Mouse (Mus musculus) embryonic facial prominence, embryonic 13.5 days (tissue): ENCODE data around the gene Epha5. TPM values are rescaled to one million over a fixed set of nuclear protein-coding genes. Genes with fewer than 3 reads are reported as not detected.
A peak's percentile ranks its signal among the peaks of the same experiment; 100 is the strongest.

Experiments
- ATAC-seq: fragments of 200-750 bp; cut with Nextera tagmentation; 2 replicates; pipeline ENCODE4 v1.8.0; 2017; ENCODE audit warnings: low read depth; ENCODE audit not compliant: insufficient number of reproducible peaks, insufficient read depth, low FRiP score, low TSS enrichment
- H3K27ac ChIP-seq: fragments of 300-500 bp; sonication (generic); 2 replicates; pipeline ENCODE4 v1.5.1; 2015; ENCODE audit warnings: moderate library complexity, mild to moderate bottlenecking, inconsistent platforms
- H3K27me3 ChIP-seq: fragments of 300-500 bp; sonication (generic); 2 replicates; pipeline ENCODE4 v1.6.1; 2015; ENCODE audit warnings: mild to moderate bottlenecking, inconsistent platforms
- H3K36me3 ChIP-seq: fragments of 300-500 bp; sonication (generic); 2 replicates; pipeline ENCODE4 v1.6.1; 2015; ENCODE audit warnings: mild to moderate bottlenecking, inconsistent platforms
- H3K4me1 ChIP-seq: fragments of 300-500 bp; sonication (generic); 2 replicates; pipeline ENCODE4 v1.6.1; 2015; ENCODE audit warnings: inconsistent platforms
- H3K4me2 ChIP-seq: fragments of 300-500 bp; sonication (generic); 2 replicates; pipeline ENCODE4 v1.6.1; 2015; ENCODE audit warnings: moderate library complexity, mild to moderate bottlenecking, inconsistent platforms
- H3K4me3 ChIP-seq: fragments of 300-500 bp; sonication (generic); 2 replicates; pipeline ENCODE4 v1.5.1; 2015; ENCODE audit warnings: mild to moderate bottlenecking, inconsistent platforms
- H3K9ac ChIP-seq: fragments of 300-500 bp; sonication (generic); 2 replicates; pipeline ENCODE4 v1.6.1; 2015; ENCODE audit warnings: mild to moderate bottlenecking, inconsistent platforms
- H3K9me3 ChIP-seq: fragments of 300-500 bp; sonication (generic); 2 replicates; pipeline ENCODE4 v1.6.1; 2016; ENCODE audit warnings: inconsistent platforms
- WGBS: fragments of 180-500 bp; shearing (Covaris S2); methylation state at CpG from one replicate; pipeline ENCODE4 v1.1.7; 2015; ENCODE audit warnings: mixed read lengths; 5-methylcytosine and 5-hydroxymethylcytosine counted together
- polyA plus RNA-seq: library from polyadenylated mRNA; unstranded; fragments of >200 nt; fragmentation: Nextera tagmentation; extraction: Ambion mirVana; gene quantifications from 2 replicates; pipeline ENCODE4 v1.2.1, GENCODE M21; 2015

Gene Epha5
- polyA plus RNA-seq, 1 experiment from 2014 or later = 7.9 TPM

DNA sequence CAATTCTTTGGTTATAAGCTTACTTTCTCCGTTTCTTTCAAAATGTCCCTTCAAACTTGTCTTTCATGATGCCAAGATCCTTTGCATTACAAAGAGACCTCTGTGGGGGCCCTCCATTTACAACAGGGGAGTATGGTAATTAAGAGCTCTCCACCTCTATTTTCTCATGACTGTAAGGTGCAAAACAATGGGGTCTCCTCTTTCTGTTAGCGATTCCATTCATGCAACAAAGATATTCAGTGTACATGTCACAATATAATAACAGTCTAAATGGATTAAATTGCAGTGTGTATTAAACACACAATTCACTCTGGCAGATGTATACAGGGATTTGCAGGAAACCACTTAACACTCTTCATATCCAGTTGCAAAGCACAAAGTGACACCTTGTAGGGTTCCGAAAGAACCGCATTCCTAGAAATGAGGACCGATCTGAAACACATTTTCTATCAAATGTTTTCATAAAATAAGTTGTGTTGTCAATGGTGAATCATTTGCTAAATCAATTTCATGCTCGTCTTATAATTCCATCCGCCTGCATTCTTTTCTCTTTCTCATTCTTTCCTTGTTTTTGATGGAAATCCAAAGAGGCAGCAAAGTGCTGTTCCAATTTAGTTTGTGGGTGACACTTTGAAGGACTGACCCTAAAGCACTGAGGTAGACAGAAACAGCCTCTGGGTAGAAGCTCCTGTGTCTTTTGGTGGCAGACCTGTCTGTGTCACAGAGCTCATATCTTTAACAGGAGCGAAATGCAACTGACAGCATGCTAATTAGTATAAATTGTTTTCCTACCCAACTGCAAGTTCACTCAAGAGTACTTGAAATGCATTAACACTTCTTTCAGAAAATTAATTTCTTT is 118.1 kb downstream of the Epha5 start:
- H3K9me3 ChIP-seq = no peaks in the 10 kb centered on the region
- no peak overlapping the region for H3K4me2 ChIP-seq
- WGBS = 23% methylated on average over 8 of the region's 8 CpGs

DNA sequence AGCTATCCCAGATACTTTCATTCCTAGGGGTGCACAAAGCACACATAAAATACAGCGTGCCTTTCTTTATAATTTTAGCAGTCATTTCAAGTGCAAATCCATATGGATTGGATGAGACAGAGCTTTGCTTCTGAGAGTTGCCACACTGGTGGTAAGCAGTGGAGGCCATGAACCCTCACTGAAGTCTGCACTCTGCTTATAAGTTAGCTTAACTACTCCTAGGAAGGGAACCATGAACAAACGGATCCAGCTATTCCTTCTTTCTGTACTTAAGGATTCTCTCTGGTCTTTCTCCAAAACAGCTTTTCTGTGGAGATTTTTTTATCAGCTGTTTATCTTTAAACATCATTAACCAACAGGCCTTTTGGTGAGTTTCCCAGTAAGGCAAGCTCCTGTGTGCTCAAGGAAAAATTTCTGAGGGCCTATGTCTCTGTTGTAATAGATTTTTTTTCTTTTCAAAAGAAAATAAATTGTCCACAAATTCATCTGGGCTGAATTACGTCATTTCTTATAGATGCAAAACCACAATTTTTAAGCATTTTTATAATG is 127.7 kb downstream of the Epha5 start:
- Histone ChIP-seq H3K9ac (no peak overlapping the region), H3K27me3 (no peaks in the 10 kb centered on the region), H3K9me3 (no peaks in the 10 kb centered on the region), H3K4me2 (no peak overlapping the region), H3K27ac (no peak overlapping the region), H3K36me3 (no peaks in the 10 kb centered on the region), H3K4me3 (no peak overlapping the region), H3K4me1 (no peaks in the 10 kb centered on the region)
- ATAC-seq = no peak
- 43% methylated on average over 3 of the region's 3 CpGs for WGBS

More for the DNA sequence above, 118.1 kb downstream of the Epha5 start:
- H3K9ac ChIP-seq = no peak overlapping the region
- no peaks in the 10 kb centered on the region for H3K36me3 ChIP-seq
- no peak for ATAC-seq
- no peak overlapping the region for H3K27ac ChIP-seq
- no peak overlapping the region for H3K4me3 ChIP-seq
- H3K4me1 ChIP-seq = no peaks in the 10 kb centered on the region
- no peaks in the 10 kb centered on the region for H3K27me3 ChIP-seq

DNA sequence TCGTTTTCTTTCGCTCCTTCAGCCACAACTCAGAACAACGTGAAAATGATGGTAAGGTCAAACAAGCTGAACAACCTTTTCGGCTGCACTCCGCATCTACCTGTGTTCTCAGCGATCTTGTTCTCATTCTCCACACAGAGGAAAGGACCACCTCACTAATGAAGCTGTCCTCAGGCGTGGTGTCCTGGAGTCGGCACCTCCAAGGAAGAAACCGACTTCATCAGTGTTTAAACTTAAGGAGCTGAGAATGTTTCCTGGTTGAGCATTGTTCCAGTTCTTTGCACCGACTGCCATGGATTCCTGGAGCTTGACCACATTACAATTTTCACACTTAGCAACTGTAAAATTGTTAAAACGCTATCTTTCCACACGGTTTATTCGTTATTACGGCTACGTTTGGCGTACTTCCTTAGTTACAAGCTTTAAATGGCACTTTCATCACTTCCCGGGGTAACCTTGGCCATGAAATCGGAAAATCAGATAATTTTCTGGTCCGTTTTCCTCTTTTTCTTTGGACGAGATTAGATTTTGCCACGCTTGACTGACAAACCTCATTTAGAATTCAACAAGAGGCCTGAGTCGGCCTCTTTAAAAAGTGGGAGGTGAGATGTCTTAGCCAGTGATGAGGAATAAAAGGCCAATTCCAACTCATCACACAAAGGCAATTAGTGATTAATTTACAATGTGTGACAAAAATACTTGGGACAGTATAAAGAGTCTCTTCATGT is 135.7 kb downstream of the Epha5 start:
- Histone ChIP-seq H3K4me2 (0 out of 2 replicates have a peak overlapping the region, but pooled peaks have one; percentile 7), H3K4me1 (no peaks in the 10 kb centered on the region), H3K9ac (no peak overlapping the region), H3K4me3 (no peak overlapping the region), H3K36me3 (no peaks in the 10 kb centered on the region), H3K27me3 (no peaks in the 10 kb centered on the region), H3K27ac (no peak overlapping the region), H3K9me3 (no peaks in the 10 kb centered on the region)
- ATAC-seq = no peak
- WGBS = 55% methylated on average over 22 of the region's 22 CpGs

DNA sequence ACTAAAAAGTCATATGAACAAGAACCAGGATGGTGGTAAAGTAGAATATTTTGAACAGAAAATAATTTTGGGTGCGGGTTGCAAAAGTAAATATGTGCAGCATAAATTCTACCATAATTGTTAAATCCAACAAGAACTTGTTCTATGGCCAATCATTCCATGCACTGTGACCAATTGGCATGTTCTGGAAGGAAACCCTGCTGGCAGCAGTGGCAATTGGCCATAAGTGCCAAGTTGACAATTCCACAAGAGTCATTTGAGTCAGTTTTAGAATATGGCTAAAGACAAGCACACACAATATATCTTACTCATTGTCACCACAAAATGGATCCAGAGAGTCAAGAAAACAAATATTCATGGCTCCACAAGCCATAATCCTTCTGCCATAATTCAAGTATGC is 140.2 kb downstream of the Epha5 start:
- Histone ChIP-seq H3K36me3 (no peaks in the 10 kb centered on the region), H3K9ac (no peak overlapping the region), H3K4me2 (no peak overlapping the region), H3K27me3 (no peaks in the 10 kb centered on the region), H3K4me3 (no peak overlapping the region), H3K4me1 (no peaks in the 10 kb centered on the region), H3K9me3 (no peaks in the 10 kb centered on the region), H3K27ac (no peak overlapping the region)
- ATAC-seq = no peak
- 89% methylated on average over 1 of the region's 1 CpGs for WGBS

DNA sequence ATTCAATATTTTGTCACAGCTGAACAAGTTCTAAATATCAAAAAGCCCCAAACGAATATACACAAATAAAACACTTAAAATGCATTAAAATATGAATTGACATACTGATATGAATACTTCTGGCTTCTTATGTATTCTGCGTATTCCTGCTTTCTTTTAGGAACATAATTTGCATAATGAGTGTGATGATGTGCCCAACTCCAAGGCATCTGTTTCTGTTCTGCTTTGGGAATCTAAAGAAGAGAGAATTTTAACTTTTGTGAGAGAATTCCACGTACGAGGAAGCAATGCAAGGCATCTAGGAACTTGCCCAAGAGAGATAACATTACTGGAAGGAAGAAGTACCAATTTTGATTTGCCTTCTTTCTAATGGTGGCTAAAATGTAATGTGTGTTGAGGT is 151.8 kb downstream of the Epha5 start:
- H3K4me3 ChIP-seq = no peak overlapping the region
- H3K9ac ChIP-seq = no peak overlapping the region
- ATAC-seq = no peak
- no peaks in the 10 kb centered on the region for H3K4me1 ChIP-seq
- H3K9me3 ChIP-seq = no peaks in the 10 kb centered on the region
- no peak overlapping the region for H3K27ac ChIP-seq
- 61% methylated on average over 4 of the region's 4 CpGs for WGBS
- no peaks in the 10 kb centered on the region for H3K27me3 ChIP-seq
- no peak overlapping the region for H3K4me2 ChIP-seq
- no peaks in the 10 kb centered on the region for H3K36me3 ChIP-seq

DNA sequence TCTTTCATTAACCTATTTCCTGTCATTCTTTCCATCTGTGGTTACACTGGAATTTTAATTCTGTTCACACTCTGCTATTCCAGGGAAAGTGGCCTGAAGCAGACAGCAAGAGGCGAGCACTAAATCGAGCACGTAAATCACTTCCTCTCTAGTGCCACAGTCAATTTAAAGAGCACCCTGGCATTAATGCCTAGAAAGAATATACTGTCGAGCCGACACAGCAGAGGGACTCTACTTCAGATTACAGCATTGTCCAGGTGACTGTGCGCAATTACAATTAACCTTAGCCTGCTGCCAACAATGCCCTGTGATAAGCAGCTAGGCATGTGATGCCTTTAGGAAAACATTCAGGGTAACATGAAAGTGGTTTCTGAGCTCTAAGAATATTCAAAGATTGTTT is 153.2 kb downstream of the Epha5 start:
- no peak overlapping the region for H3K4me3 ChIP-seq
- no peaks in the 10 kb centered on the region for H3K27me3 ChIP-seq
- H3K9me3 ChIP-seq = no peaks in the 10 kb centered on the region
- ATAC-seq = no peak
- H3K4me1 ChIP-seq = no peaks in the 10 kb centered on the region
- H3K9ac ChIP-seq = no peak overlapping the region
- H3K4me2 ChIP-seq = no peak overlapping the region
- H3K36me3 ChIP-seq = no peaks in the 10 kb centered on the region
- WGBS = 27% methylated on average over 6 of the region's 6 CpGs
- no peak overlapping the region for H3K27ac ChIP-seq

DNA sequence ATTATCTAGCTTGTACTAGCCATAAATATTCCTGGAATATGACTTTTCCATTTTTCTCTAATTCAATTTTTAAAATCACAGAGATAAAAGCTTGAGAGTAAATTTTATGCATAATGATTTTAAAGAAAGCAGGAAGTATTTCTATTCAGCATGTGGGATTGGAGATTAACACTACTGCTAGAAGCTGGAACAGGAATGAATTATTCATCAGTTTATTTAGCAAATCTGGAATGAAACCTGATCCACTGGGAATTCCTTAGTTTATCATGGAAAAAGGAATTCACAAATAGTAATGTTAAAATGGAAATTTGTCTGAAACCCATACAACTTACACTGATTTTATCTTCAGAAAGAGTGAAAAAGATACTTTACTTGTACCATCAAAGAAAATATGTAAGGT is 187.2 kb downstream of the Epha5 start:
- no peaks in the 10 kb centered on the region for H3K36me3 ChIP-seq
- H3K4me3 ChIP-seq = no peak overlapping the region
- H3K27me3 ChIP-seq = no peaks in the 10 kb centered on the region
- no peak for ATAC-seq
- no peak overlapping the region for H3K27ac ChIP-seq
- H3K4me1 ChIP-seq = no peaks in the 10 kb centered on the region
- no peaks in the 10 kb centered on the region for H3K9me3 ChIP-seq
- H3K9ac ChIP-seq = no peak overlapping the region
- no peak overlapping the region for H3K4me2 ChIP-seq

DNA sequence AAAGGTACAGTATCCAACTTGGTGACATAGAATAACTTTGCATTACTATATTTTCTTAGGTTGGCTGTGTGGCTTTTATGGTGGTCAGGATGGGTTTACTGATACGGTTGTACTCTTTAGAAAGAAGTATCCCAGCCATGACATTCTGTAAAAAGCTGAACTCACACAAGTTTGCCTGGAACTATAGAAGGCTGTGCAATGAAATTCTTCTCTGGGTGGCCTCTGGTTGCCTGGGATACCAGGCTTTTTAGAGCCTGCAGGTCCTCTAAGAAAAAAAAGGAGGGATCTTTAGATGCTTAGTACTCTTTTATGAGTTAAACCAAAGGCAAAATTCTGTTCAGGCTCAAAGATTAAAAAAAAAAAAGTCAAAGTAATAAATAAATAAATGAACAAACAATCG is 208.6 kb downstream of the Epha5 start:
- Histone ChIP-seq H3K27me3 (no peaks in the 10 kb centered on the region), H3K4me3 (no peak overlapping the region), H3K36me3 (no peaks in the 10 kb centered on the region), H3K27ac (no peak overlapping the region), H3K9ac (no peak overlapping the region), H3K4me1 (no peaks in the 10 kb centered on the region), H3K9me3 (no peaks in the 10 kb centered on the region), H3K4me2 (no peak overlapping the region)
- 74% methylated on average over 2 of the region's 2 CpGs for WGBS
- no peak for ATAC-seq

DNA sequence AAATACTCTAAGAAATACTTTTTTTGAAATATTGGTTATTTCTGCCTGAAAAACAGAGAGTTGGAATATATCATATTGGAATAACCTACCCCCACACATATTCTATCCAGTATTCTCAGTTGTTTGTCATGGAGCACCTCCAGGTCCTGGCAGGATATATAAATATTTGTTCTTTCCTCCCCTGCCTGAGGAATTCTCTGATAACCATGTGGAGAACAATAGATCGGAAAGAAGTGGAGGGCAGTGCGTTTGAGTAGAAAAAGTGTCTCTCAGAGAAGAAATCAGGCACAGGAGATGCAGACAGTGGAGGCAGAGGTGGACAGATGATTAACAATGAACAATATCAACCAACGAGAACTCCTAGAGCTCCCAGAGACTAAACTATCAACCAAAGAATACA is 223.8 kb downstream of the Epha5 start:
- Histone ChIP-seq H3K4me2 (no peak overlapping the region), H3K9ac (no peak overlapping the region), H3K36me3 (no peaks in the 10 kb centered on the region), H3K27ac (no peak overlapping the region), H3K4me1 (no peaks in the 10 kb centered on the region), H3K4me3 (no peak overlapping the region), H3K27me3 (no peaks in the 10 kb centered on the region), H3K9me3 (no peaks in the 10 kb centered on the region)
- WGBS = 80% methylated on average over 3 of the region's 3 CpGs
- ATAC-seq = no peak

DNA sequence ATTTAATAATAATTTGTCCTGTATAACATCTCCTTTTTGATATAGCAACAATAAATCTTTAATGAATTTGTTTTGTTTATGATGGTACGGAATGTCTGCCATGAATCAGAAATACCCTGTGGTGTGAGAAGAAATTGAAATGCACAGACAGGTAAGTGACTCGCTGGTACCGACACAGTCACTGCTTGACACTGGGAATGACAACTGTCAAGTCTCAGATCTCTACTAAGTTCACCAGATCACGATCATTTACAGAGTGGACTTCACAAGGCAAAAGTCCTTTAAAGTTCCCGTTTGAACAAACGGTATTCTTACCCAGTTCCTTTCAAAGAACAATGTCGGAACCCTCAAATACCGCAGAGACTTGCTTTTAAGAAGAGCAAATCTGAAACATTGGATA is 233.0 kb downstream of the Epha5 start:
- WGBS = 89% methylated on average over 8 of the region's 8 CpGs
- Histone ChIP-seq H3K4me2 (no peak overlapping the region), H3K27ac (no peak overlapping the region), H3K4me3 (no peak overlapping the region), H3K9me3 (no peaks in the 10 kb centered on the region), H3K27me3 (no peaks in the 10 kb centered on the region), H3K9ac (no peak overlapping the region), H3K4me1 (no peaks in the 10 kb centered on the region), H3K36me3 (no peaks in the 10 kb centered on the region)
- ATAC-seq = no peak

DNA sequence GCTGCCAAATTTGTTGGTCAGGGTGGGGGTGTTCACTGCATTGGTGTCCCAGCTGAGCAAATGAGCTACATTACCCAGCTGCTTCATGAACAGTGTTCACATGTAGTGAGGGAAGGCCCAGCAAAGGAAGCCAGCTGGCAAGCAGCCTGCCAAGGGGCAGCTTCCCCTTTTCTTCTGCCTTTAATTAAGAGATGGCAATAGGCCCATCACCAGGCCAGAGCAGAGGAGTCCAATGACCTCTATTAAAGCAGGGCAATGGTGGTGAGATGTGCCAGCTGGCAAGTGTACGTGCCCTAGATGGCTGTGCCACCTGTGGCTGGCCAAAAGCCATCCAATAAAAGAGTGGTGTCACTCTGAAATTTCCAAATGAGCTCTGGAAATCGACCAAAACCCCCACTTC is 264.1 kb downstream of the Epha5 start:
- no peak overlapping the region for H3K9ac ChIP-seq
- H3K27ac ChIP-seq = no peak overlapping the region
- H3K9me3 ChIP-seq = no peaks in the 10 kb centered on the region
- H3K4me3 ChIP-seq = no peak overlapping the region
- no peaks in the 10 kb centered on the region for H3K36me3 ChIP-seq
- H3K27me3 ChIP-seq = no peaks in the 10 kb centered on the region
- no peaks in the 10 kb centered on the region for H3K4me1 ChIP-seq
- 61% methylated on average over 2 of the region's 2 CpGs for WGBS
- no peak overlapping the region for H3K4me2 ChIP-seq
- no peak for ATAC-seq

DNA sequence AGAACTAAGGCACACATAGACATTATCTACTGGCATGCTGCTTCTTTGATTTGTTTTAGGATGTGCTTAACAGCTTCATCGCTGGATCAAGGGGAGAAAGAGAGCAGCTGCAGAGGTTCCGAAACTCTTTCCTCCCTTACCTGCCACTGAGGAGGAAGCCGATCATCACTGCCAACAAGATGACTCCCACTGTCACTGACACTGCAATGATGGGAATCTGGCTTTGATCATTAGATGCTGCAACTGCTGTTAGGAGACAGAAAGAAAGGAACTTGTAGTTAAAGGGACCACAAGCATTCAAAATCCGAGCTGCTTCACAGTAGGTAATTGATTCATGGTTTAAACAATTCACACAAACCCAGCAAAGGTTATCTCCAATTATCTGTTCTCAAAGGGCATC is 275.0 kb downstream of the Epha5 start:
- no peaks in the 10 kb centered on the region for H3K4me1 ChIP-seq
- no peak for ATAC-seq
- H3K4me3 ChIP-seq = no peak overlapping the region
- H3K9me3 ChIP-seq = no peaks in the 10 kb centered on the region
- H3K36me3 ChIP-seq = no peaks in the 10 kb centered on the region
- 47% methylated on average over 4 of the region's 4 CpGs for WGBS
- H3K9ac ChIP-seq = no peak overlapping the region
- no peaks in the 10 kb centered on the region for H3K27me3 ChIP-seq
- H3K27ac ChIP-seq = no peak overlapping the region
- no peak overlapping the region for H3K4me2 ChIP-seq
